Mouse (Mus musculus): ENCODE results near the gene Bbs9. TPM values are rescaled to one million over a fixed set of nuclear protein-coding genes. Genes with fewer than 3 reads are reported as not detected.
"Not testable (repeated sequence)": the region's sequence is repeated elsewhere in the genome, so short reads cannot be mapped to it uniquely, and the experiment has no call there.

The Bbs9 gene
- total RNA-seq, 2 experiments from 2014 or later: 27.7 to 29.5 TPM

DNA sequence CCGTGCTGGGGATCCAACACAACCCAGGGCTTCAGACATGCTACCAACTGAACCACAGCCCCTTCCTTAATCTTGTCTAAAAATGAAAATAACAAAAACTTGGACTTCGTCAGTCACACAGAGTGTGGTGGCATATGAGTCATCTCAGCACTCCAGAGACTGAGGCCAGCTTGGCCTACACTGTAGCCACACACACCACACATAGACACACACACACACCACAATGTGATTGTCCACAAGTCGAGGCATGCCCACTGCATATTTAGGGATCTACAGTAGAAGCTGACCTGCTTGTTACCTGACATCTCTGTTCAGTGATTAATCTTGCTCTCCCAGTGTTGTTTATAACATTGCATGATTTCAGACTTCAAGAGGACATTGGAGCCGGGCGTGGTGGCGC is 26.3 kb upstream of the Bbs9 start:
- no peak for DNase-seq (ENCODE audit: extremely low spot score in 1 of 2, low spot score in 2 of 2)
- Histone ChIP-seq H3K27ac (no peak overlapping the region), H3K4me3 (no peak overlapping the region)
- TF ChIP-seq CTCF (IDR thresholded peaks at IDR 0.05): no peak
- intact Hi-C loops (cut with DNase I): no loop called here

GRCm38 (mm10) chr9:22452697-22453096 is 22.8 kb upstream of the Bbs9 start:
- TF ChIP-seq CTCF (IDR thresholded peaks at IDR 0.05): no peak
- DNase-seq (ENCODE audit: extremely low spot score in 1 of 2, low spot score in 2 of 2): no peak
- Histone ChIP-seq H3K27ac (no peak overlapping the region), H3K4me3 (no peak overlapping the region)
- intact Hi-C loops (cut with DNase I): no loop called here

GRCm38 (mm10) chr9:22453501-22453924 is 22.0 kb upstream of the Bbs9 start:
- DNase-seq (ENCODE audit: extremely low spot score in 1 of 2, low spot score in 2 of 2): no peak
- H3K4me3 ChIP-seq: no peak overlapping the region
- no peak overlapping the region for H3K27ac ChIP-seq
- intact Hi-C loops (cut with DNase I): no loop called here
- no peak for TF ChIP-seq CTCF (IDR thresholded peaks at IDR 0.05)

- DNase-seq (ENCODE audit: extremely low spot score in 1 of 2, low spot score in 2 of 2); intact Hi-C loops (cut with DNase I); H3K4me3 ChIP-seq; H3K27ac ChIP-seq: not testable (repeated sequence)
These were observed 21.5 kb upstream of the Bbs9 start, which contains the start of gene Gm17545 for GRCm38 (mm10) chr9:22453990-22454389. Gene Gm17545, plus strand, starts transcription at chr9:22454290.

- no peak for DNase-seq (ENCODE audit: extremely low spot score in 1 of 2, low spot score in 2 of 2)
- TF ChIP-seq CTCF (IDR thresholded peaks at IDR 0.05): no peak
- intact Hi-C loops (cut with DNase I): no loop called here
- Histone ChIP-seq H3K27ac (no peak overlapping the region), H3K4me3 (no peak overlapping the region)
These were observed 20.5 kb upstream of the Bbs9 start for GRCm38 (mm10) chr9:22455041-22455440.

GRCm38 (mm10) chr9:22457142-22457835 is 18.2 kb upstream of the Bbs9 start:
- no peak for TF ChIP-seq CTCF (IDR thresholded peaks at IDR 0.05)
- Histone ChIP-seq H3K27ac (no peak overlapping the region), H3K4me3 (no peak overlapping the region)
- no peak for DNase-seq (ENCODE audit: extremely low spot score in 1 of 2, low spot score in 2 of 2)
- intact Hi-C loops (cut with DNase I): no loop called here

DNA sequence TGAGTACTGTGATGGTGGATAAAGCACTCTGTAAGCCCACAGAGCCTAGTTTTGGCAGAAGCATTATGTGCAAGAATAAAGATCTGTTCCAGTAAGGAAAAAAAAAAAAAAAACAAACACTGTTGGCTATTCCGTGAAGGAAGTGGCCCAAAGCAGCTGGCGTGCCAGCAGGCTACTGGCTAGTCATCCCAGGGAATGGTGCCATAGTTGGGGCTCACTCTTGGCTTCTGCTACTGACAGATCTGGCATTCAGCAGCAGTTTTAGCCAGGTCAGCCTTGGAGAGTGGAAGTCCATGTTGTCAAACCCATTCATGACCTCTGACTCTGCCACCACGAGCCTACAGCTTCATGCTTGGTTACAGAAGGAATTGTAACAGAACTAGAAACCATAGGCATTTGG is 13.6 kb upstream of the Bbs9 start:
- intact Hi-C loops (cut with DNase I): no loop called here
- TF ChIP-seq CTCF (IDR thresholded peaks at IDR 0.05): no peak
- H3K27ac ChIP-seq: no peak overlapping the region
- H3K4me3 ChIP-seq: no peak overlapping the region
- DNase-seq (ENCODE audit: extremely low spot score in 1 of 2, low spot score in 2 of 2): no peak

DNA sequence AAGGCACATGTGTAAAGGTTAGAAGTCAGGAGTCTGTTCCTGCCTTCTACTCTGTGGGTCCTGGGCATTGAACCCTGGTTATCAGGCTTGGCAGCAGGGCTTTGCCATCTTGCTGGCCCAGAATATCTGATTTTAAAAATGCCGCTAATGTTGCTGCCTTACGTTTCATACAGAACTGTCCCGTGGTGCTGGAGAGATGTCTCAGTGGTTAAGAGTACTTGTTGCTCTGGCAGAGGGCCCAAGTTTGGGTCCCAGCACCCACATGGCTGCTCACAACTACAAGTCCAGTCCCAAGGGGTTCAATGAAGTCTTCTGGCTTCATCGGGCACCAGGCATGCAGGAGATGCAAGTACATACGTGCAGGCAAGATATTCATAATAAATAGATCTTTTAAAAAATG is 9.3 kb upstream of the Bbs9 start:
- Histone ChIP-seq H3K4me3 (no peak overlapping the region), H3K27ac (no peak overlapping the region)
- no peak for TF ChIP-seq CTCF (IDR thresholded peaks at IDR 0.05)
- intact Hi-C loops (cut with DNase I): loop anchor here (5.0 kb wide), 1 partner anchor 54 kb away; the partner anchor contains the start of gene 9530077C05Rik
- DNase-seq (ENCODE audit: extremely low spot score in 1 of 2, low spot score in 2 of 2): no peak

DNA sequence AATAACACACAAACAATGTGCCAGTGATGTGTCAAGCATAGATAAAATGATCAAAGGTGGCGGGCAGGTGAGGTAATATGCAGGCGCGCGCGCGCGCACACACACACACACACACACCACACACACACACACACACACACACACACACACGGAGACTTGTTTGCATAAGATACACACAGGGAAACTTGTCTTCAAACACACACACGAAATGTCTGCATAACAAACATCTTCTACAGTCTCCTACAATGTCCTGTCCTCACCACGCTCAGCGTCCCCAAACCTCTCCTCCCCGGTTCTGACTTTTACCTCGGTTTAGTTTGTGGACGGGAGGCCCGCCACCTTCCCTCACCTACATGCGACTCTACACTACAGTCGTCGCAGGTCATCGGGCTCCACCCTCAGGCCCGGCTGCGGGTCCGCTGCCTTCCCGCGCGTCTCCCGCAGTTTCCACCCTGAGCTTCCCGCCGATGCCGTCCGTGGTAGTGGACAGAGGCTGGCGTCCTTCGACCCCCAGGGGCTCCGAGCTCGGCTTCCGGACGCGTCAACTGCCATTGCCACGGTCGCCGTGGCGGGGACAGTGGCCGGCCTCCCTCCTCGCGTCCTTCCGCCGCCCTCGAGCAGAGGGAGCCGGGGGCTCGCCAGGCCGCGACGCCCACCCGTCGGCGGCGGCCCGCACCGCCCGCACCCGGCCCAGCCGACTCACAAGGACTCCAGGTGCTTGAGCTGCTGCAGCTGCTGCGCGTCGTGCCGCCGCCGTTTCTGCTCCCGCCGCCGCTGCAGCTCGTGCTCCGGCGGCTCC is 7.9 kb upstream of the Bbs9 start:
- TF ChIP-seq CTCF (IDR thresholded peaks at IDR 0.05): no peak
- intact Hi-C loops (cut with DNase I): loop anchor here (5.0 kb wide), 1 partner anchor 55 kb away; the partner anchor contains the start of gene 9530077C05Rik
- H3K27ac ChIP-seq: peak overlapping the region; percentile 84
- H3K4me3 ChIP-seq: peak overlapping the region; percentile 85
- DNase-seq (ENCODE audit: extremely low spot score in 1 of 2, low spot score in 2 of 2): peak in 1 of 2 experiments; percentile 47

GRCm38 (mm10) chr9:22468170-22468898 is 7.2 kb upstream of the Bbs9 start:
- peak in 1 of 2 experiments; percentile 59 for DNase-seq (ENCODE audit: extremely low spot score in 1 of 2, low spot score in 2 of 2)
- peak overlapping the region; percentile 85 for H3K4me3 ChIP-seq
- no peak for TF ChIP-seq CTCF (IDR thresholded peaks at IDR 0.05)
- intact Hi-C loops (cut with DNase I): loop anchor here (5.0 kb wide), 1 partner anchor 56 kb away; the partner anchor contains the start of gene 9530077C05Rik
- H3K27ac ChIP-seq: peak overlapping the region; percentile 84

- Histone ChIP-seq H3K27ac (no peak overlapping the region), H3K4me3 (no peak overlapping the region; the same call in 1 of the 2 replicates)
- DNase-seq (ENCODE audit: extremely low spot score in 1 of 2, low spot score in 2 of 2): no peak
- intact Hi-C loops (cut with DNase I): loop anchor here (5.0 kb wide), 1 partner anchor 57 kb away; the partner anchor contains the start of gene 9530077C05Rik
- TF ChIP-seq CTCF (IDR thresholded peaks at IDR 0.05): no peak
These were observed 6.6 kb upstream of the Bbs9 start for GRCm38 (mm10) chr9:22468899-22469259.

Measured in left cerebral cortex, adult 2 months (tissue).